Mouse (Mus musculus) intestine, embryonic 15.5 days (tissue): ENCODE data around the gene Krt20. TPM values are rescaled to one million over a fixed set of nuclear protein-coding genes. Genes with fewer than 3 reads are reported as not detected.
A peak's percentile ranks its signal among the peaks of the same experiment; 100 is the strongest.

Experiments used
- ATAC-seq: fragments of 200-750 bp; cut with Nextera tagmentation; 2 replicates; pipeline ENCODE4 v1.8.0; 2017; ENCODE audit warnings: moderate TSS enrichment, moderate library complexity
- H3K27ac ChIP-seq: fragments of 300-500 bp; sonication (generic); 2 replicates; pipeline ENCODE4 v1.5.1; 2015; ENCODE audit warnings: mild to moderate bottlenecking, inconsistent platforms
- H3K27me3 ChIP-seq: fragments of 300-500 bp; sonication (generic); replicated peaks from 2 replicates; pipeline ENCODE4 v1.6.1; 2015; ENCODE audit warnings: inconsistent platforms
- H3K36me3 ChIP-seq: fragments of 300-500 bp; sonication (generic); 2 replicates; pipeline ENCODE4 v1.6.1; 2015; ENCODE audit warnings: inconsistent platforms
- H3K4me1 ChIP-seq: fragments of 300-500 bp; sonication (generic); replicated peaks from 2 replicates; pipeline ENCODE4 v1.6.1; 2015; ENCODE audit warnings: inconsistent platforms
- H3K4me2 ChIP-seq: fragments of 300-500 bp; sonication (generic); replicated peaks from 2 replicates; pipeline ENCODE4 v1.6.1; 2015; ENCODE audit warnings: mild to moderate bottlenecking, inconsistent platforms
- H3K4me3 ChIP-seq: fragments of 300-500 bp; sonication (generic); replicated peaks from 2 replicates; pipeline ENCODE4 v1.5.1; 2015; ENCODE audit warnings: inconsistent platforms
- H3K9ac ChIP-seq: fragments of 300-500 bp; sonication (generic); 2 replicates; pipeline ENCODE4 v1.6.1; 2015; ENCODE audit warnings: inconsistent platforms
- H3K9me3 ChIP-seq: fragments of 300-500 bp; sonication (generic); 2 replicates; pipeline ENCODE4 v1.6.1; 2016; ENCODE audit warnings: inconsistent platforms
- WGBS: fragments of 180-500 bp; shearing (Covaris S2); methylation state at CpG from one replicate; pipeline ENCODE4 v1.1.7; 2015; 5-methylcytosine and 5-hydroxymethylcytosine counted together
- polyA plus RNA-seq: library from polyadenylated mRNA; unstranded; fragments of >200 nt; fragmentation: Nextera tagmentation; extraction: Ambion mirVana; gene quantifications from 2 replicates; pipeline ENCODE4 v1.2.1, GENCODE M21; 2015

Gene Krt20
- polyA plus RNA-seq = 64.3 and 72.9 TPM in 2 replicates

GRCm38 (mm10) chr11:99437972-99438371 lies at the start of gene Krt20:
Gene Krt20 (minus strand): TSS chr11:99438150.
- WGBS = 16% methylated on average over 10 of the region's 10 CpGs
- 0 out of 2 replicates have a peak within 1 kb of the TSS, but pooled peaks have one; percentile 13 for H3K9ac ChIP-seq
- H3K4me1 ChIP-seq = peaks cover 9% of the 10 kb centered on the region; the same call in 1 of the 2 replicates
- H3K9me3 ChIP-seq = no peaks in the 10 kb centered on the region
- H3K36me3 ChIP-seq = no peaks in the 10 kb centered on the region
- H3K4me2 ChIP-seq = peak within 1 kb of the TSS; percentile 33
- no peaks in the 10 kb centered on the region for H3K27me3 ChIP-seq
- H3K4me3 ChIP-seq = peak within 1 kb of the TSS; percentile 30
- 0 out of 2 replicates have a peak within 1 kb of the TSS, but pooled peaks have one; percentile 36 for H3K27ac ChIP-seq
- ATAC-seq = no peak

- Histone ChIP-seq H3K4me3 (no peak overlapping the region), H3K36me3 (no peaks in the 10 kb centered on the region), H3K9ac (no peak overlapping the region), H3K4me1 (no peaks in the 10 kb centered on the region), H3K4me2 (no peak overlapping the region), H3K9me3 (no peaks in the 10 kb centered on the region), H3K27me3 (no peaks in the 10 kb centered on the region), H3K27ac (no peak overlapping the region)
- 58% methylated on average over 3 of the region's 3 CpGs for WGBS
- ATAC-seq = no peak
Observed at GRCm38 (mm10) chr11:99474981-99475380, 37.0 kb upstream of the Krt20 start.

GRCm38 (mm10) chr11:99473433-99473832 lies 35.5 kb upstream of the Krt20 start:
- Histone ChIP-seq H3K4me2 (no peak overlapping the region), H3K9ac (no peak overlapping the region), H3K4me1 (0 out of 2 replicates have a peak, but pooled peaks cover 2% of the 10 kb centered on the region), H3K9me3 (no peaks in the 10 kb centered on the region), H3K27me3 (no peaks in the 10 kb centered on the region), H3K36me3 (no peaks in the 10 kb centered on the region), H3K27ac (no peak overlapping the region), H3K4me3 (no peak overlapping the region)
- peak; percentile 78 for ATAC-seq
- WGBS = 54% methylated on average over 6 of the region's 6 CpGs

GRCm38 (mm10) chr11:99472405-99472804 lies 34.5 kb upstream of the Krt20 start:
- H3K4me3 ChIP-seq = no peak overlapping the region
- 68% methylated on average over 4 of the region's 4 CpGs for WGBS
- H3K4me1 ChIP-seq = 0 out of 2 replicates have a peak, but pooled peaks cover 2% of the 10 kb centered on the region
- no peaks in the 10 kb centered on the region for H3K36me3 ChIP-seq
- no peak overlapping the region for H3K9ac ChIP-seq
- H3K27me3 ChIP-seq = no peaks in the 10 kb centered on the region
- no peak for ATAC-seq
- H3K9me3 ChIP-seq = no peaks in the 10 kb centered on the region
- H3K4me2 ChIP-seq = no peak overlapping the region
- no peak overlapping the region for H3K27ac ChIP-seq

GRCm38 (mm10) chr11:99471946-99472345 lies 34.0 kb upstream of the Krt20 start:
- Histone ChIP-seq H3K4me2 (no peak overlapping the region), H3K9me3 (no peaks in the 10 kb centered on the region), H3K4me1 (0 out of 2 replicates have a peak, but pooled peaks cover 2% of the 10 kb centered on the region), H3K27me3 (no peaks in the 10 kb centered on the region), H3K4me3 (no peak overlapping the region), H3K9ac (no peak overlapping the region), H3K36me3 (no peaks in the 10 kb centered on the region), H3K27ac (no peak overlapping the region)
- WGBS = 74% methylated on average over 6 of the region's 6 CpGs
- peak; percentile 65 for ATAC-seq

GRCm38 (mm10) chr11:99469228-99469627 lies 31.3 kb upstream of the Krt20 start:
- Histone ChIP-seq H3K36me3 (no peaks in the 10 kb centered on the region), H3K9me3 (no peaks in the 10 kb centered on the region), H3K27ac (no peak overlapping the region), H3K4me3 (no peak overlapping the region), H3K27me3 (no peaks in the 10 kb centered on the region), H3K4me1 (0 out of 2 replicates have a peak, but pooled peaks cover 5% of the 10 kb centered on the region), H3K4me2 (no peak overlapping the region), H3K9ac (no peak overlapping the region)
- ATAC-seq = no peak
- WGBS = 27% methylated on average over 4 of the region's 4 CpGs

- H3K27me3 ChIP-seq = no peaks in the 10 kb centered on the region
- no peak overlapping the region for H3K4me3 ChIP-seq
- H3K9ac ChIP-seq = no peak overlapping the region
- H3K36me3 ChIP-seq = no peaks in the 10 kb centered on the region
- no peak overlapping the region for H3K4me2 ChIP-seq
- no peak for ATAC-seq
- H3K27ac ChIP-seq = no peak overlapping the region
- WGBS = 68% methylated on average over 11 of the region's 11 CpGs
- H3K9me3 ChIP-seq = no peaks in the 10 kb centered on the region
- 0 out of 2 replicates have a peak, but pooled peaks cover 5% of the 10 kb centered on the region for H3K4me1 ChIP-seq
Observed at GRCm38 (mm10) chr11:99468566-99468965, 30.6 kb upstream of the Krt20 start.

- Histone ChIP-seq H3K27ac (no peak overlapping the region), H3K9ac (no peak overlapping the region), H3K4me3 (no peak overlapping the region), H3K4me1 (0 out of 2 replicates have a peak, but pooled peaks cover 5% of the 10 kb centered on the region), H3K27me3 (no peaks in the 10 kb centered on the region), H3K4me2 (no peak overlapping the region), H3K9me3 (no peaks in the 10 kb centered on the region), H3K36me3 (no peaks in the 10 kb centered on the region)
- 21% methylated on average over 7 of the region's 7 CpGs for WGBS
- ATAC-seq = no peak
Observed at GRCm38 (mm10) chr11:99466316-99466715, 28.4 kb upstream of the Krt20 start.

GRCm38 (mm10) chr11:99464836-99465235 lies 26.9 kb upstream of the Krt20 start:
- Histone ChIP-seq H3K9ac (no peak overlapping the region), H3K27ac (no peak overlapping the region), H3K27me3 (no peaks in the 10 kb centered on the region), H3K9me3 (no peaks in the 10 kb centered on the region), H3K4me2 (no peak overlapping the region), H3K4me3 (no peak overlapping the region), H3K36me3 (no peaks in the 10 kb centered on the region), H3K4me1 (0 out of 2 replicates have a peak, but pooled peaks cover 5% of the 10 kb centered on the region)
- WGBS = 2% methylated on average over 5 of the region's 5 CpGs
- no peak for ATAC-seq

GRCm38 (mm10) chr11:99463155-99463554 lies 25.2 kb upstream of the Krt20 start:
- Histone ChIP-seq H3K4me1 (0 out of 2 replicates have a peak, but pooled peaks cover 5% of the 10 kb centered on the region), H3K9me3 (no peaks in the 10 kb centered on the region), H3K36me3 (no peaks in the 10 kb centered on the region), H3K4me2 (no peak overlapping the region), H3K9ac (no peak overlapping the region), H3K4me3 (no peak overlapping the region), H3K27ac (no peak overlapping the region), H3K27me3 (no peaks in the 10 kb centered on the region)
- no peak for ATAC-seq
- 12% methylated on average over 8 of the region's 8 CpGs for WGBS

GRCm38 (mm10) chr11:99461736-99462135 lies 23.8 kb upstream of the Krt20 start:
- WGBS = 61% methylated on average over 7 of the region's 7 CpGs
- Histone ChIP-seq H3K9ac (no peak overlapping the region), H3K4me1 (0 out of 2 replicates have a peak, but pooled peaks cover 5% of the 10 kb centered on the region), H3K9me3 (no peaks in the 10 kb centered on the region), H3K4me2 (peak overlapping the region; percentile 32; the same call in 1 of the 2 replicates), H3K4me3 (no peak overlapping the region), H3K36me3 (no peaks in the 10 kb centered on the region), H3K27me3 (no peaks in the 10 kb centered on the region), H3K27ac (peak overlapping the region; percentile 71)
- peak; percentile 86 for ATAC-seq

- ATAC-seq = peak; percentile 83
- H3K4me1 ChIP-seq = 0 out of 2 replicates have a peak, but pooled peaks cover 7% of the 10 kb centered on the region
- H3K4me3 ChIP-seq = no peak overlapping the region
- no peaks in the 10 kb centered on the region for H3K27me3 ChIP-seq
- no peaks in the 10 kb centered on the region for H3K36me3 ChIP-seq
- H3K4me2 ChIP-seq = peak overlapping the region; percentile 6; the same call in 1 of the 2 replicates
- H3K9ac ChIP-seq = no peak overlapping the region
- H3K27ac ChIP-seq = peak overlapping the region; percentile 55
- no peaks in the 10 kb centered on the region for H3K9me3 ChIP-seq
- 29% methylated on average over 7 of the region's 7 CpGs for WGBS
Observed at GRCm38 (mm10) chr11:99458887-99459286, 20.9 kb upstream of the Krt20 start.

- no peak for ATAC-seq
- Histone ChIP-seq H3K27me3 (no peaks in the 10 kb centered on the region), H3K27ac (no peak overlapping the region), H3K9ac (no peak overlapping the region), H3K36me3 (no peaks in the 10 kb centered on the region), H3K4me1 (0 out of 2 replicates have a peak, but pooled peaks cover 7% of the 10 kb centered on the region), H3K4me2 (no peak overlapping the region), H3K4me3 (no peak overlapping the region), H3K9me3 (no peaks in the 10 kb centered on the region)
- WGBS = 64% methylated on average over 10 of the region's 10 CpGs
Observed at GRCm38 (mm10) chr11:99454759-99455158, 16.8 kb upstream of the Krt20 start.
